Mouse (Mus musculus) embryo, embryonic 9.5 days (tissue): ENCODE measurements at regions not wholly inside any gene's neighbourhood (a gene's known extent, or its start where the extent isn't known, plus 50 kb on each side); places are given as distances from the start of the nearest gene placed in this dataset.

Source experiments
- DNase-seq: peaks from one replicate; pipeline ENCODE4 v3.0.0-alpha.2; 2017; ENCODE audit errors: extremely low spot score

GRCm38 (mm10) chr16:74598361-74598760 is 186.7 kb upstream of the Robo2 start:
- DNase-seq: no peak

DNA sequence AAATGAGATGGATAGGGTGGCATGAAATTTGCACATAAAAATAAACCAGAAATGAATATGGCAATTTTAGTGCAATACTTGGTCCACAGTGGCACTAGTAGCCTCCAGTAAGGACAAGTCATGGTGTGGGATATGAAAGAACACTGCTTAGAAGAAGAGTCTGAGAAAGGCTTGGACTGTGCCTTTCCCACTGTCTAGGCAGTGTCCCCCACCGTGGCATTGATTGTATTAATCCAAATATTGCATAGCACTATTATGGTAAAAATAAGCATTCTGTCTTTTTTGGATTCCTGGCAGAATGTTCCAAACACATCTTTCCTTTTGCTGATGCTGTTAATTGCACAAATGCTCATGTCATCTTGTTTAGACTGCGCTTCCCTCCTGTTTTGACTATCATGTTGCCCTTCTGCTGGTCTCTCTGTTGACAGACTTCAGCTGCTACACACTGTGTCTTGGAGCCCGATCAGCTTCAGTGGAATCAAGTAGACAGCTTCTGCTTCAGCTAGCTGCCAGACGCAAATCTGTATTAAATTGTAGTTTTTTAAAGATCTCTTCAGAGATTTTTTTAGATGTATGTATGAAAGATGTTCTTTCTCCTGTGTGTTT is 186.2 kb upstream of the Robo2 start:
- DNase-seq: no peak

GRCm38 (mm10) chr16:74591896-74592295 is 180.3 kb upstream of the Robo2 start:
- DNase-seq: no peak

DNA sequence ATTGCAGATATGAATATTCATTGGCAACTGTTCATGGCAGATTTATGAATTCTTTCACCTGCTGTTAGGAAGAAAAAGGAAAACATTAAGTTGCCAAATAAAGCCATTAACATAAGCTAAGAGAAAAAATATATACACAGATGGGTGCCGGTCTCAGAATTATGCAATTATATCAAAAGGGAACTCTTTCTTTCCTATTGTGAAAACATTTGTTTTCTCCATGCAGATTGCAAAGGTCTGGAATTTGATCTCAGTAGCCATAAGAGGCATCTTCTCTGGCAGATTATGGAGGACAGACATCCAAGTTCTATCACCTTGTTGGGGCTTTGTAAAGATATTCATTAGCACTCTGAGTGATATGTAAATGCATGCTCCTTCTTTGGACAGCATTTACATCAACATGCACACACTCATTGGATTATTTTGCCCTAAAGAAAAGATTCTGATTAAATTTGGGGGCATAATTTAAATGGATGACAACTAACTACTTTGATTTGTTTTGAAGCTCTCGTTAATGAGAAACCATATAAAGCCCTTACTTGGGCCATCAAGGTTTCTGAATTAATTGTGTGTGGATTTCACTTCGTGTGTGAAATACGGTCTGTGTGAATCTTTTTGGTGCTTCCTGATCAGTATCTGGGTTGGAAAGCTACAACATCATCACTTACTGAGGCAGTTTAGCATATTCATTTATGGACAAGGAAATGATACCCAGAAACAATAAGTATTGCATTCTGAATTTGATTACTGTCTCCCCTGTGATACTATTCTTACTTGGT is 171.2 kb upstream of the Robo2 start:
- DNase-seq: no peak

GRCm38 (mm10) chr16:74548374-74548773 is 136.7 kb upstream of the Robo2 start:
- DNase-seq: no peak

- DNase-seq: no peak
These were observed 118.9 kb upstream of the Robo2 start for GRCm38 (mm10) chr16:74530531-74530930.

- no peak for DNase-seq
These were observed 116.6 kb upstream of the Robo2 start for GRCm38 (mm10) chr16:74528245-74528644.

DNA sequence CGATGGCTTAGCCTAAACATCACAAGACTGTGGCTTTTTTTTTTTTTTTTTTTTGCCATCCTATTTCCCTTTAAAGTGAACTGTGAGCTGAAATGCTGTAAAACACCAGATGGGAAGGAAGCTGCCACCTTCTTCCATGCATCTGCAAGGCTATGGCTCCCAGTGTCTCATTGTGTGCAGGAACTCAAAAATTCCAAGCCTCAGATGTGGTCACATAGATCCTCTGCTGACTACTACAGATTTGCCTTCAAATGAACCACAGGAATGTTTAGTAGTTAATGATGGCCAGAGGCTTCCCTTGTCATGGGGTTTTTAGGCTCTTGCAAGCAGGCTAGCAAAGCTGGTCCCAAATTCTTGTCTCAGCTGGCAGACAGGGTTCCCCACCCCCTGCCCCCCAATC is 114.9 kb upstream of the Robo2 start:
- no peak for DNase-seq

- DNase-seq: no peak
These were observed 108.9 kb upstream of the Robo2 start for GRCm38 (mm10) chr16:74520501-74520900.

DNA sequence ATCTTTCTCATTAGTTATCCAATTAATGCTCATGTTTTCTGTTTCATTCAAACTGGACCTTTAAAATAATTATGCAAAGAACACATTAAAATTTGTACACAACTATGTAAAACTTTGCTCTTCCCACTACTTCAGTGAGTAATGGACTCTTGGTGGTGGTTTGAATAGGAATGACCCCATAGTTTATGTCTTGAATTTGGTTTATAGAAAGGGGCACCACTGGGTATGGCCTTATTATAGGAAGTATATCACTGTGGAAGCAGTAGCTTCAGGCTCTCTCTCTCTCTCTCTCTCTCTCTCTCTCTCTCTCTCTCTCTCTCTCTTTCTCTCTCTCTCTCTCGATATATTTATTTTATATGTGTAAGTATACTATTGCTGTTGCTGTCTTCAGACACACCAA is 106.3 kb upstream of the Robo2 start:
- no peak for DNase-seq

DNA sequence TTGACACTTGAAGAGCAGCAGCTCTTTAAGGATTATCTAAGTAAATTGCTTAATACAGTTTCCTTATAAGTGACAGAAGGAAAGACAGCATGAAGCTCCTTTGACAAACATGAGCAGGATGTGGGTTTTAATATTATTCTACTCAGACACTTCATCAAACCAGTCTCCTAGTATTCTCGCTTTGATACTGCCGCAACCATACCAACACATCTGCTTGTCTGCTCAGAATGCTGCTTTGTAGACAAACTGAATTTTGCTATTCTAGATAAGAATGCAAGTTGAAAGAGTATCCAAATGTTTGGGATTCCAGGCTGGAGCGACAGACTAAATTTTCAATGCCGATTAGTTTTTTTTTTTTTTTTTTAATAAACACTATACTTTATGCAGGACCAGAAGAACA is 105.7 kb upstream of the Robo2 start:
- DNase-seq: no peak

GRCm38 (mm10) chr16:74514481-74514880 is 102.9 kb upstream of the Robo2 start:
- no peak for DNase-seq

GRCm38 (mm10) chr16:74510383-74510782 is 98.8 kb upstream of the Robo2 start:
- DNase-seq: no peak

GRCm38 (mm10) chr16:74509489-74509888 is 97.9 kb upstream of the Robo2 start:
- no peak for DNase-seq

DNA sequence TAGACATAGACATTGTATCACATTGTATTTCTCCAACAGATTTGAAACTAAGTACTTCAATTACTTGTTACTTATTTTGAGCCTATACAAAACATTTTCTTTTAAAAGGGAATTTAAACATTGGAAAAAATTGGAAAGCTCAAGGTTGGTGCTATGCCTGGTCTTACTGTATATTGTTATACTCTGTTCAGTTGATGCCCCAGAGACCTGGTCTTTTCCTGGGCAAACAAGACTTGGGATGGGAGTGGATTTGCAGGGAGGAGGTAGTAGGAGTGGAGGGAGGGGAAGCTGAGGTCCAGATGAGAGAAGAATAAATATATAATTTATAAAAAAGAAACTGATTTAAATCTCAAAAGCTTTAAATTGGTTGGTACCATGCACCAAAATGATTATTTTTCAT is 95.1 kb upstream of the Robo2 start:
- DNase-seq: no peak

GRCm38 (mm10) chr16:74506173-74506709 is 94.6 kb upstream of the Robo2 start:
- no peak for DNase-seq

GRCm38 (mm10) chr16:74504426-74504825 is 92.8 kb upstream of the Robo2 start:
- DNase-seq: no peak

DNA sequence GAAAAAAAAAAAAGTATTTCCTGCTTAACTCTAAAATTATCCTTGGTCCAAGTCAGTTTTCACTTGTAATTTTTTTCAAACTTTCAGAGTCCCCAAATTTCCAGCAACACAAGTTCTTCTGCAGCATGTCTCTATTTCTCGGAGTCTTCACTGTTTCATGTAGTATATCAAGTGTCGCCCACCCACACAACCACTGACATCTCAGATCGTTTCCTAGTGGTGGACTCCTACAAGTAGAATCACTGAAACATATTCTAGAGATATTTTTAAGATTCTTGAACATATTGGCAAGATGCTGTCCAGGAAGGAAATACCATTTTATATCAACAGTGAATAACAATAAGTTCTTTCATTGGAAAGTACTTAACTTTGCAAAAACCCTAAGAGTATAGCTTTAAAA is 89.1 kb upstream of the Robo2 start:
- no peak for DNase-seq

- DNase-seq: no peak
These were observed 56.3 kb upstream of the Robo2 start for GRCm38 (mm10) chr16:74467745-74468420.

GRCm38 (mm10) chr16:74467159-74467558 is 55.5 kb upstream of the Robo2 start:
- no peak for DNase-seq

GRCm38 (mm10) chr16:74464835-74465234 is 53.2 kb upstream of the Robo2 start:
- no peak for DNase-seq

- no peak for DNase-seq
These were observed 52.7 kb upstream of the Robo2 start for GRCm38 (mm10) chr16:74464290-74464689.

GRCm38 (mm10) chr16:74462436-74462835 is 50.8 kb upstream of the Robo2 start:
- DNase-seq: no peak
